Mouse (Mus musculus): ENCODE measurements at regions not wholly inside any gene's neighbourhood (a gene's known extent, or its start where the extent isn't known, plus 50 kb on each side); places are given as distances from the start of the nearest gene placed in this dataset.
"Not testable (repeated sequence)": the region's sequence is repeated elsewhere in the genome, so short reads cannot be mapped to it uniquely, and the experiment has no call there.

DNA sequence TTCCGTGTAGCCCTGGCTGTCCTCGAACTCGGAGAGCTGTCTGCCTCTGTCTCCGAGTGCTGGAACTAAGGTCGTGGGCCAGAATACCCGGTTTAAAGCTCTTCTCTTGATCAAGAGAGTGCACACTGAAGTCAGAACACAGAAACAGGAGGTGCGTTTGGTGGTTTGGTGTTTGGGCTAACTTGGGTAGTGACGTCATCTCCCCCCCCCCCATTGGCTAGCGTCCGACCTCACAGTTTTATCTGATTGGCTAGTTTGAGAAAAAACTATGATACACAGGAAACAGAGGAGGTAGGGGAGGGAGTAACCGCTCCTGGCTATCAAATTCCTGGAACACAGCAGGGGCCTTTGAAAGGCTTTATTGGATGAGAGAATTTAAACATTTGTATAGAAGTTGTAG, 60.2 kb upstream of the Pim1 start:
- DNase-seq = no peak

DNA sequence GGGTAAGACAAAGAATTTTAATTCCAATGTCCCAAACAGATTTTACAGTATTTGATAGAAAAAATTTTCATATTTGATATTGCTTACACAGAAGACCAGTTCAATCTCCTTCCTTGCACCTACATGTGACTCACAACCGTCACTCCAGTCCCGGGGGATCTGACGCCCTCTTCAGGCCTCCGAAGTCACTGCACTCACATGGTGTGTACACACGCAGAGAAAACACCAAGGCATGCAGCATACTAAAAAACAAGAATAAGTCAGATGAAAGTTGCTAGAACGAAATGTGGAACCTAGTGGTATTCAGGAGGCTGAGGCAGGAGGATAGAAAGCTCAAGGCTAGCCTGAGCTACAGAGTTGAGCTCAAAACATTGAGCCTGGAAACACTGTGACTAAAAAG, 59.7 kb upstream of the Pim1 start:
- no peak for DNase-seq

GRCm38 (mm10) chr17:29431553-29432297, 58.8 kb upstream of the Pim1 start:
- DNase-seq = peak; percentile 38

GRCm38 (mm10) chr17:29432666-29433065, 57.9 kb upstream of the Pim1 start:
- DNase-seq = no peak

DNA sequence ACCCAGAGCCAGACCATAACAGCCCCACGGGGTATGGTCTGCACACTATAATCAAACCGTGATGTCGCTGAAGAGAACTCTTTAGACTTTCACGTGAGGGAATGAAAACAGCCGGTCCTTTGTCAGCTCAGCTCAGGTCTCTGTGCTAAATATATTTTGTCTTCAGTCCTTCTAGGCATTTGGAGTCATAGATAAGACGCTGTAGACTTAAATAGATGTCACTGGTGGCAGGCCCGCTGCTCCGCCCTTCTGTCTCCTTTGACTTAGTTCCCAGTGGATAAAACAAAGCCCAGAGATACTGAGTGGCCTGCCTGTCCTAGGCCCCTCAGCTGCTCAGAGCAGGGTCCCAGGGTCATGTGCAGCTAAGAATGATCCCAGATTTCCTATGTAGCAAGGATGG, 57.2 kb upstream of the Pim1 start:
- DNase-seq = no peak

- no peak for DNase-seq
These were observed 56.2 kb upstream of the Pim1 start for GRCm38 (mm10) chr17:29434074-29434944.

DNA sequence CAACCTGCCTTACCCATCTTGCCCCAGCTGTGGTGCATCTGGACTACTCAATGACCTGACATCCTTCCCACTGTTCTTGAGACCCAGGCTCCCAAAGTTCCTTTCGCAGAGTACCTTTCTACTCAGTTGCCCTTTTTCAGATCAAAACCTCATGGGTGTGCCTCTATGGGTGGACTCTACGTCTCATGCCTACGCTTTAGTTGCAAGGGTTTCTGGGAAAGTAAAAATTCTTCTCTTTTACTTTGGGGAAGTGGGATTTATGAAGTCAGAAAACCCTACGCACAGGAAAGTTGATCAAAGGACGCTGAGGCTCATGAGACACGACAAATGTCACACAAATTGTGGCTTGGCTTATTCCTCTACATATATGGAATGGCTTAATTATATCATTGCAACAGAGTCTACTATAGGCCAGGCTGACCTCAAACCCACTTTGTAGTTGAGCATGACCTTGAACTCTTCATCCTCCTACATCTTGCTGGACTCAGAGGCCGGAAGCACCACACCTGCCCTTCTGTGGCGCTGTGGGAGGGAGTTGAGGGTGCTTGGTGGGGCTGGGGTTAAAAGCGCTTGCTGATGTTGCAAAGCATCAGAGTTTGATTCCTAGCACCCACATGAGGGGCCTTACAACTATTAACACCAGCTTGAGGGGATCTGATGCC, 55.1 kb upstream of the Pim1 start:
- DNase-seq = no peak

DNA sequence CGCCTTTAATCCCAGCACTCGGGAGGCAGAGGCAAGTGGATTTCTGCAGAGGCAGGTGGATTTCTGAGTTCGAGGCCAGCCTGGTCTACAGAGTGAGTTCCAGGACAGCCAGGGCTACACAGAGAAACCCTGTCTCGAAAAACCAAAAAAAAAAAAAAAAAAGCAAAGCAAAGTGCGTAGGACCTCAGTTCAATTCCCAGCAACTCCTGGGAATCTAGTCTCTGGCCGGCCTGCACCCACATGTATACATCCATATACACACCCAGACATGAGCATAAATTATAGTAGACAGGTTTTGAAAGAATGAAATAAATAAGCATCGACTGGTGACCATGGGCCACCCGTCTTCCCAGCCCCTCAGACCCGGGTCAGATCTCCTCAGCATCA, 54.1 kb upstream of the Pim1 start:
- not testable (repeated sequence) for DNase-seq

DNA sequence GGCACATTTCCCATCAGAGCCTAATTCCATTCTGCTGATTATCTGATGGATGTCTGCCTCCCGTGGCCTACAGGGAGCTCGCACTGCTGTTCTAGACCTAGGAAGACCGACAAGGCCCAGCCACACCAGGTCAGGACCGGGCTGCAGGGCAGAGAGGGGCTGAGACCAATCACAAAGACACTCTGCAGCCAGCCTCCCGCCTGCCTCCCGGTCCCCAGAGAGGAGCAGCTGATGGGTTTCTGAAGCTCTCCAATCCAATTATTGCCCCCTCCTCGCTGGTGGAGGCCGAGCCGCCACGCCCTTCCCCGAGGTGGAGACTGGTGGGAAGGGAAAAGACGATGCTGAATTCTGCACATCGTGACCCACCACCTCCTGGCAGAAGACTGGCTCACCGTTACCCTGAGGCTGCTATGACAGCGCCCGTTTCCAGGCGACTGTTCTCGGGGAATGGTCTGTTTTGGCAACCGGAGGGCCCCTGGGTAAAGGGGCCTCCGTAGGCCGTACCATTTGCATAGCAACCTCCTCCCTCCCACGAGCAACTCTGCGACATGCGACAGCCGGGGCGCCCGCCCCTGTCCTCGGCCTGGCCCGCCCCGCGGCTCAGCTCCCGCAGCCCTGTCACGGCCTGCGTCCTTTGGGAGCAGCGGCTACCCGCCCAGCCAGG, 53.5 kb upstream of the Pim1 start:
- DNase-seq = peak; percentile 90

- no peak for DNase-seq
These were observed 52.8 kb upstream of the Pim1 start for GRCm38 (mm10) chr17:29437535-29438324.

DNA sequence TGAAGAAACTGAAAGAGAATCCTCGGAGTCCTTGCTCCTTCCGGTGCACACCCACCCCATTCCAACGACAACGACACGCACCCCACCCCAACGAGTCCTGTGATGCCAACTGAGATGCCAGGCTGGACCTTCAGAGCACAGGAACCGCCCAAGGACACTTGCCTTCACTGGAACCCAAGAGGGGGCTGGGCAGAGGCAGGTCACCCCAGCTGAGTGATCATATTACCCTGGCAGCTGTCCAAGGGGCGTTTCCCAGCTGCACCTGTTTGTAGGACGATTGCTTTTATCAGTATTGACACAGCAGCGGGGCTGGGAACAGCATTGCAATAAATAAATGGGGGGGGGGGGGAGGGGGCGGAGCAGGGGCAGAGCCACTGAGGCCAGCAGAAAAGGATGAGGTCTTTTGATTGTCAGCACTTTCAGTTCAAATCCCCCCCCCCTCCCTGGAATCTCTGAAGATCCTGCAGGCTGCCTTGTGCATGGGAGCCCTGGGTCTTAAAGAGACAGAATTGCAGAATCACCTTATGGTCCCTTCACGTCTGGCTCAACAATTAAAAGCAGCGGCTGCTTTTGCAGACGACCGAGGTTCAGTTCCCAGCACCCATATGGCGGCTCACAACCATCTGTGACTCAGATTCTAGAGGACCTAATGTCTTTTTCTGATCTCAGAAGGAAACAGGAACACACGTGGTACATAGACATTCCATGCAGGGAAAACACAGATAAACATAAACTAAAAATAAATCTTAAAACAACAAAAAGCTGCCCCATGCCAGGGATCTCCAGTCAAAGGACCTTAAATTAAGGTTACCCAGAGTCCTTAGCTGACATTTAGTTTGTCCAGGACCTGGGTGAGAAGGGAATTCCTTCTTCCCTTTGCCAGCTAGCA, 52.0 kb upstream of the Pim1 start:
- DNase-seq = peak; percentile 83

- DNase-seq = no peak
These were observed 50.6 kb upstream of the Pim1 start for GRCm38 (mm10) chr17:29439992-29440391.

GRCm38 (mm10) chr17:29440490-29440889, 50.1 kb upstream of the Pim1 start:
- no peak for DNase-seq

Measured in heart, postnatal 4 days (tissue).